Mouse (Mus musculus) olfactory bulb, adult 2 months (tissue): Measurements from ENCODE around the gene Gm28557.

Source experiments
- CTCF ChIP-seq: fragments of 200-500 bp; IDR thresholded peaks from 2 replicates; pipeline ENCODE4 v1.5.1; 2012; ENCODE audit warnings: low read depth, mild to moderate bottlenecking, low read length, moderate library complexity; ENCODE audit not compliant: insufficient read depth
- POLR2A ChIP-seq: fragments of 200-500 bp; IDR thresholded peaks from 2 replicates; pipeline ENCODE4 v1.6.1; 2012; ENCODE audit warnings: mild to moderate bottlenecking, low read depth, low read length, moderate library complexity; ENCODE audit not compliant: insufficient read depth

- TF ChIP-seq CTCF, result no peak
- no peak for TF ChIP-seq POLR2A
Observed at GRCm38 (mm10) chr13:67081946-67082345, 26.5 kb downstream of the Gm28557 start.
